Mouse (Mus musculus) MEL (cell line): ENCODE results near the gene Tppp3.

Experiments used
- BHLHE40 ChIP-seq: IDR thresholded peaks from 2 replicates; pipeline ENCODE4 v1.6.1; 2012; ENCODE audit warnings: low read depth, mild to moderate bottlenecking, inconsistent platforms, low read length, improper control_type of control experiment, borderline replicate concordance
- CTCF ChIP-seq, 3 experiments: IDR thresholded peaks in 2 of 3; conservative IDR thresholded peaks in 1 of 3; 2 replicates each; pipeline ENCODE4 v1.5.1; 2011 to 2012; ENCODE audit warnings: low read length in 3 of 3, low read depth in 2 of 3, mild to moderate bottlenecking in 2 of 3, improper control_type of control experiment in 1 of 3, inconsistent platforms in 1 of 3, mixed read lengths in 1 of 3, moderate library complexity in 1 of 3; ENCODE audit not compliant: control insufficient read depth in 1 of 3, insufficient read depth in 1 of 3, poor library complexity in 1 of 3, severe bottlenecking in 1 of 3
- EP300 ChIP-seq, 2 experiments: IDR thresholded peaks; 2 replicates each; pipeline ENCODE4 v1.6.1; 2011; ENCODE audit warnings: improper control_type of control experiment in 2 of 2, low read length in 2 of 2, low read depth in 1 of 2, mild to moderate bottlenecking in 1 of 2
- MAZ ChIP-seq: IDR thresholded peaks from 2 replicates; pipeline ENCODE4 v1.6.1; 2012; ENCODE audit warnings: low read depth, mild to moderate bottlenecking, inconsistent platforms, low read length, improper control_type of control experiment
- POLR2A ChIP-seq, 2 experiments: IDR thresholded peaks; 2 replicates each; pipeline ENCODE4 v1.6.1; 2011 to 2012; ENCODE audit warnings: low read length in 2 of 2, mild to moderate bottlenecking in 2 of 2, control low read depth in 1 of 2, improper control_type of control experiment in 1 of 2, low read depth in 1 of 2, moderate library complexity in 1 of 2; ENCODE audit not compliant: control insufficient read depth in 1 of 2, insufficient read depth in 1 of 2, poor library complexity in 1 of 2
- POLR2AphosphoS2 ChIP-seq: IDR thresholded peaks from 2 replicates; pipeline ENCODE4 v1.6.1; 2011; ENCODE audit warnings: low read length, improper control_type of control experiment

DNA sequence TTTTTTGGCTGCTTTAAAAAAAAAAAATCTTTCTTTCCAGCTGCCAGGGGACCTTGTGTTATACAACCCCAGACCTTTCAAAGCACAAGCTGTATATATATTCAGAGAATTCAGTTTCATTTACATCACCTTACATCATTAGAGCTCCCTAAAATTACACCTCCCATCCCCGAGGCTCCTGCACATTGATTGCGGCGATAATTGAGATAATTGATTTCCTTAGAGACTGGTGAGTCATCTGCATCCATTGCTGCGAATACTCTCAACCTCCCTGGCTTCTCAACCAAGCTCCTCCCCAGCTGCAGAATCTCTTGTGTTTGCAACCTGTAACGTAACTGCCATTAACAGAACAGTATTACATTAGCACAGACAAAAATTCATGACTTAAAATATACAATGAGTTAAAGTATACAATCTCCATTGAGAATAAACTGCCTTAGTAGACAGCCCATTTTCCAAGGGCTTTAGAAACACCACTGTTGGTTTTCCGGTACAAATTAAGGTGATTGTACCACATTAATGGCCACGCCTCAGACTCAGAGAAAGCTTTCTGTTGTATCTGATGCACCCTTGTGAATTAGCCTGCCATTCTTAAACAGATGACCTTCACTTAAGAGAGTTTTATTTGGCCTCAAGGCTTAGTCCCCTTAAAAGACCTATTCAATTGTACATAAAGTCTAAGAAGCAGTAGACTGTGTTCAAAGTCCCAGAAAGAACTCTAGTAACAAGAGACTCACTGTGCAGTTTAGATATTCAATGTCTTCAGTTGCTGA, 39.4 kb downstream of the Tppp3 start:
- TF ChIP-seq BHLHE40 = no peak
- no peak for TF ChIP-seq POLR2A (IDR thresholded peaks at IDR 0.05; ENCODE audit: control insufficient read depth in 1 of 2, insufficient read depth in 1 of 2, low read depth in 1 of 2, low read length in 2 of 2, poor library complexity in 1 of 2)
- no peak for TF ChIP-seq MAZ
- no peak for TF ChIP-seq CTCF (IDR thresholded peaks at IDR 0.05 in 2 of 3, conservative IDR thresholded peaks at IDR 0.05 in 1 of 3; ENCODE audit: control insufficient read depth in 1 of 3, insufficient read depth in 1 of 3, low read depth in 2 of 3, low read length in 3 of 3, poor library complexity in 1 of 3, severe bottlenecking in 1 of 3)
- no peak for TF ChIP-seq POLR2AphosphoS2
- TF ChIP-seq EP300 (IDR thresholded peaks at IDR 0.05; ENCODE audit: low read depth in 1 of 2, low read length in 2 of 2) = no peak
